Mouse (Mus musculus): ENCODE data around the gene Arhgap10.

DNA sequence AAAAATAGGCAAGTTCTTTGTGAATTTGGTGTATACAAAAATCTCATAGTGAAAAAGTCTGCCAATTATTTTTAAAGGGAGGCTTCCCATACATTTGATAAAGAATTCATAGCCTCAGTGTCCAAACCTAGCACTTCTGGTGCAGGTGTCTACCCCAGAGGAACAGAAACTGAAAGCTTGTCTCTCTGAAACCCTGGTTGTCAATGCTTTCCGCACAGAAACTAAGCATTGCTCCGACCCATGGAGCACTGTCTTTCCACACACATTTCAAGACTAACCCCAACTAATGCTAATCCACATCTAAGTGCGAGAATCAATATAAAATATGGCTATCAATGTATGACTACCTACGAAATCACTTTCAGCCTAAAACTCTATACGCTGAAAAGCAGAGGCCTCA is 116.6 kb downstream of the Arhgap10 start:
- TF ChIP-seq GATA1 (IDR thresholded peaks at IDR 0.05; ENCODE audit: borderline replicate concordance, low read length) (no peak), FLI1 (IDR thresholded peaks at IDR 0.05; ENCODE audit: low read length) (no peak)

Data from megakaryocyte, embryonic 14.5 days (primary cell).